Mouse (Mus musculus) MEL (cell line): Measurements from ENCODE around the gene Neu1. TPM values are rescaled to one million over a fixed set of nuclear protein-coding genes. Genes with fewer than 3 reads are reported as not detected.

Experiments used
- DNase-seq: peaks from one replicate; pipeline ENCODE4 v3.0.0; 2011; ENCODE audit warnings: low read depth, low spot score
- H3K27ac ChIP-seq: 2 replicates; pipeline ENCODE4 v1.5.1; 2012; ENCODE audit warnings: low read depth, mild to moderate bottlenecking, control low read depth, low read length, moderate library complexity; ENCODE audit not compliant: control insufficient read depth
- H3K27me3 ChIP-seq, 2 experiments: fragments of 150-350 bp in 1 of 2; sonication (generic) in 1 of 2; 2 replicates each; pipeline ENCODE4 v1.6.1; 2012; ENCODE audit warnings: low read length in 2 of 2, mild to moderate bottlenecking in 2 of 2, improper control_type of control experiment in 1 of 2, moderate library complexity in 1 of 2; ENCODE audit not compliant: insufficient read depth in 2 of 2, control insufficient read depth in 1 of 2
- H3K36me3 ChIP-seq, 2 experiments: 2 replicates each; pipeline ENCODE4 v1.6.1; 2012 to 2014; ENCODE audit warnings: low read length in 2 of 2, improper control_type of control experiment in 1 of 2, inconsistent platforms in 1 of 2, mild to moderate bottlenecking in 1 of 2; ENCODE audit not compliant: insufficient read depth in 2 of 2, control insufficient read depth in 1 of 2
- H3K4me1 ChIP-seq, 2 experiments: fragments of 150-350 bp in 1 of 2; sonication (generic) in 1 of 2; 2 replicates each; pipeline ENCODE4 v1.6.1; 2012; ENCODE audit warnings: low read length in 2 of 2, improper control_type of control experiment in 1 of 2, mild to moderate bottlenecking in 1 of 2; ENCODE audit not compliant: insufficient read depth in 2 of 2, control insufficient read depth in 1 of 2
- H3K4me3 ChIP-seq, 2 experiments: fragments of 150-350 bp in 1 of 2; sonication (generic) in 1 of 2; 2 replicates each; pipeline ENCODE4 v1.5.1; 2012; ENCODE audit warnings: low read depth in 2 of 2, low read length in 2 of 2, mild to moderate bottlenecking in 2 of 2, moderate library complexity in 2 of 2, control low read depth in 1 of 2, improper control_type of control experiment in 1 of 2; ENCODE audit not compliant: control insufficient read depth in 1 of 2, insufficient read depth in 1 of 2
- H3K79me2 ChIP-seq: 2 replicates; pipeline ENCODE4 v1.6.1; 2012; ENCODE audit warnings: mild to moderate bottlenecking, low read length, moderate library complexity; ENCODE audit not compliant: control insufficient read depth, poor library complexity, insufficient read depth
- H3K9ac ChIP-seq: 2 replicates; pipeline ENCODE4 v1.6.1; 2012; ENCODE audit warnings: low read depth, mild to moderate bottlenecking, control low read depth, low read length, moderate library complexity; ENCODE audit not compliant: control insufficient read depth, poor library complexity, severe bottlenecking
- H3K9me3 ChIP-seq: fragments of 150-350 bp; sonication (generic); replicated peaks from 2 replicates; pipeline ENCODE4 v1.6.1; 2012; ENCODE audit warnings: mild to moderate bottlenecking, low read length, improper control_type of control experiment, moderate library complexity; ENCODE audit not compliant: insufficient read depth
- BHLHE40 ChIP-seq: IDR thresholded peaks from 2 replicates; pipeline ENCODE4 v1.6.1; 2012; ENCODE audit warnings: low read depth, mild to moderate bottlenecking, inconsistent platforms, low read length, improper control_type of control experiment, borderline replicate concordance
- CHD1 ChIP-seq: IDR thresholded peaks from 2 replicates; pipeline ENCODE4 v1.6.1; 2012; ENCODE audit warnings: low read depth, mild to moderate bottlenecking, inconsistent platforms, low read length, improper control_type of control experiment
- CHD2 ChIP-seq: IDR thresholded peaks from 2 replicates; pipeline ENCODE4 v1.6.1; 2011; ENCODE audit warnings: low read length, improper control_type of control experiment
- CTCF ChIP-seq, 3 experiments: IDR thresholded peaks in 2 of 3; conservative IDR thresholded peaks in 1 of 3; 2 replicates each; pipeline ENCODE4 v1.5.1; 2011 to 2012; ENCODE audit warnings: low read length in 3 of 3, low read depth in 2 of 3, mild to moderate bottlenecking in 2 of 3, improper control_type of control experiment in 1 of 3, inconsistent platforms in 1 of 3, mixed read lengths in 1 of 3, moderate library complexity in 1 of 3; ENCODE audit not compliant: control insufficient read depth in 1 of 3, insufficient read depth in 1 of 3, poor library complexity in 1 of 3, severe bottlenecking in 1 of 3
- E2F4 ChIP-seq: IDR thresholded peaks from 2 replicates; pipeline ENCODE4 v1.6.1; 2011; ENCODE audit warnings: low read depth, low read length, improper control_type of control experiment, borderline replicate concordance
- ELF1 ChIP-seq: IDR thresholded peaks from 2 replicates; pipeline ENCODE4 v1.6.1; 2014; ENCODE audit warnings: low read depth, mild to moderate bottlenecking, inconsistent platforms, low read length, improper control_type of control experiment, moderate library complexity
- EP300 ChIP-seq, 2 experiments: IDR thresholded peaks; 2 replicates each; pipeline ENCODE4 v1.6.1; 2011; ENCODE audit warnings: improper control_type of control experiment in 2 of 2, low read length in 2 of 2, low read depth in 1 of 2, mild to moderate bottlenecking in 1 of 2
- ETS1 ChIP-seq: IDR thresholded peaks from 2 replicates; pipeline ENCODE4 v1.6.1; 2012; ENCODE audit warnings: low read depth, mild to moderate bottlenecking, inconsistent platforms, low read length, improper control_type of control experiment, moderate library complexity
- GABPA ChIP-seq: IDR thresholded peaks from 2 replicates; pipeline ENCODE4 v1.6.1; 2012; ENCODE audit warnings: low read depth, mild to moderate bottlenecking, inconsistent platforms, low read length, improper control_type of control experiment, moderate library complexity
- GATA1 ChIP-seq: IDR thresholded peaks from 2 replicates; pipeline ENCODE4 v1.6.1; 2011; ENCODE audit warnings: low read depth, low read length, improper control_type of control experiment
- HCFC1 ChIP-seq: IDR thresholded peaks from 2 replicates; pipeline ENCODE4 v1.6.1; 2012; ENCODE audit warnings: low read depth, mild to moderate bottlenecking, inconsistent platforms, low read length, improper control_type of control experiment, moderate library complexity
- JUND ChIP-seq: IDR thresholded peaks from 2 replicates; pipeline ENCODE4 v1.6.1; 2011; ENCODE audit warnings: low read depth, mild to moderate bottlenecking, improper control_type of control experiment, low read length
- MAFK ChIP-seq: IDR thresholded peaks from 2 replicates; pipeline ENCODE4 v1.6.1; 2011; ENCODE audit warnings: low read depth, mild to moderate bottlenecking, low read length, improper control_type of control experiment, borderline replicate concordance
- MAX ChIP-seq: IDR thresholded peaks from 2 replicates; pipeline ENCODE4 v1.6.1; 2011; ENCODE audit warnings: low read length, improper control_type of control experiment
- MEF2A ChIP-seq: IDR thresholded peaks from 2 replicates; pipeline ENCODE4 v1.6.1; 2014; ENCODE audit warnings: low read depth, mild to moderate bottlenecking, inconsistent platforms, low read length, improper control_type of control experiment; ENCODE audit not compliant: poor library complexity, insufficient replicate concordance, severe bottlenecking; ENCODE audit errors: extremely low read depth
- MXI1 ChIP-seq: IDR thresholded peaks from 2 replicates; pipeline ENCODE4 v1.6.1; 2011; ENCODE audit warnings: mild to moderate bottlenecking, low read depth, low read length, improper control_type of control experiment
- MYB ChIP-seq: IDR thresholded peaks from 2 replicates; pipeline ENCODE4 v1.6.1; 2011; ENCODE audit warnings: mild to moderate bottlenecking, low read depth, low read length, improper control_type of control experiment
- MYC ChIP-seq: IDR thresholded peaks from 2 replicates; pipeline ENCODE4 v1.6.1; 2011; ENCODE audit warnings: low read depth, mild to moderate bottlenecking, low read length, improper control_type of control experiment, moderate library complexity
- NRF1 ChIP-seq: IDR thresholded peaks from 2 replicates; pipeline ENCODE4 v1.6.1; 2014; ENCODE audit warnings: low read depth, mild to moderate bottlenecking, inconsistent platforms, low read length, improper control_type of control experiment, moderate library complexity; ENCODE audit not compliant: poor library complexity, insufficient read depth, severe bottlenecking
- POLR2A ChIP-seq, 2 experiments: IDR thresholded peaks; 2 replicates each; pipeline ENCODE4 v1.6.1; 2011 to 2012; ENCODE audit warnings: low read length in 2 of 2, mild to moderate bottlenecking in 2 of 2, control low read depth in 1 of 2, improper control_type of control experiment in 1 of 2, low read depth in 1 of 2, moderate library complexity in 1 of 2; ENCODE audit not compliant: control insufficient read depth in 1 of 2, insufficient read depth in 1 of 2, poor library complexity in 1 of 2
- POLR2AphosphoS2 ChIP-seq: IDR thresholded peaks from 2 replicates; pipeline ENCODE4 v1.6.1; 2011; ENCODE audit warnings: low read length, improper control_type of control experiment
- POLR2AphosphoS5 ChIP-seq: IDR thresholded peaks from 2 replicates; pipeline ENCODE4 v1.6.1; 2012; ENCODE audit warnings: low read depth, borderline replicate concordance, mild to moderate bottlenecking, inconsistent platforms, low read length, moderate library complexity, mixed read lengths
- RAD21 ChIP-seq: IDR thresholded peaks from 2 replicates; pipeline ENCODE4 v1.6.1; 2011; ENCODE audit warnings: mild to moderate bottlenecking, low read depth, low read length, improper control_type of control experiment
- SIN3A ChIP-seq: IDR thresholded peaks from 2 replicates; pipeline ENCODE4 v1.6.1; 2012; ENCODE audit warnings: low read length, improper control_type of control experiment, inconsistent platforms
- SMC3 ChIP-seq: IDR thresholded peaks from 2 replicates; pipeline ENCODE4 v1.6.1; 2011; ENCODE audit warnings: low read depth, low read length, improper control_type of control experiment
- TAL1 ChIP-seq: IDR thresholded peaks from 2 replicates; pipeline ENCODE4 v1.6.1; 2012; ENCODE audit warnings: mild to moderate bottlenecking, inconsistent platforms, low read length, moderate library complexity, mixed read lengths
- TCF12 ChIP-seq: IDR thresholded peaks from 2 replicates; pipeline ENCODE4 v1.6.1; 2014; ENCODE audit warnings: low read depth, mild to moderate bottlenecking, inconsistent platforms, low read length, improper control_type of control experiment, moderate library complexity
- UBTF ChIP-seq: IDR thresholded peaks from 2 replicates; pipeline ENCODE4 v1.6.1; 2012; ENCODE audit warnings: low read depth, mild to moderate bottlenecking, inconsistent platforms, low read length, improper control_type of control experiment, moderate library complexity, borderline replicate concordance; ENCODE audit not compliant: insufficient read depth
- USF1 ChIP-seq: IDR thresholded peaks from 2 replicates; pipeline ENCODE4 v1.6.1; 2014; ENCODE audit warnings: low read depth, mild to moderate bottlenecking, inconsistent platforms, low read length, improper control_type of control experiment, moderate library complexity
- USF2 ChIP-seq, 2 experiments: IDR thresholded peaks; 2 replicates each; pipeline ENCODE4 v1.6.1; 2011 to 2012; ENCODE audit warnings: improper control_type of control experiment in 2 of 2, low read length in 2 of 2, borderline replicate concordance in 1 of 2, inconsistent platforms in 1 of 2, low read depth in 1 of 2, mild to moderate bottlenecking in 1 of 2; ENCODE audit not compliant: insufficient read depth in 1 of 2
- ZC3H11A ChIP-seq: IDR thresholded peaks from 2 replicates; pipeline ENCODE4 v1.6.1; 2012; ENCODE audit warnings: low read depth, mild to moderate bottlenecking, inconsistent platforms, low read length, improper control_type of control experiment
- ZMIZ1 ChIP-seq: IDR thresholded peaks from 2 replicates; pipeline ENCODE4 v1.6.1; 2012; ENCODE audit warnings: low read depth, mild to moderate bottlenecking, inconsistent platforms, low read length, improper control_type of control experiment, moderate library complexity
- ZNF384 ChIP-seq: IDR thresholded peaks from 2 replicates; pipeline ENCODE4 v1.6.1; 2012; ENCODE audit warnings: low read depth, mild to moderate bottlenecking, inconsistent platforms, low read length, improper control_type of control experiment
- polyA plus RNA-seq, 2 experiments: library from polyadenylated mRNA; stranded (reverse) in 1 of 2; unstranded in 1 of 2; fragments of >175 nt in 1 of 2; fragments of >200 nt in 1 of 2; gene quantifications; 2 replicates each; pipeline versions ENCODE4 v1.2.1 to v1.2.4; 2012; ENCODE audit warnings: low replicate concordance in 2 of 2, low read depth in 1 of 2; ENCODE audit not compliant: insufficient read length in 2 of 2, insufficient read depth in 1 of 2, missing spikeins in 1 of 2
- total RNA-seq: library from RNA; depleted of rRNA; stranded (reverse); fragments of 300-350 nt; gene quantifications from 2 replicates; pipeline ENCODE4 v1.2.3, GENCODE M21; 2012

Neu1 gene
- total and polyA plus RNA-seq, 3 experiments = 6.5 to 7.9 TPM; not detected in 1

DNA sequence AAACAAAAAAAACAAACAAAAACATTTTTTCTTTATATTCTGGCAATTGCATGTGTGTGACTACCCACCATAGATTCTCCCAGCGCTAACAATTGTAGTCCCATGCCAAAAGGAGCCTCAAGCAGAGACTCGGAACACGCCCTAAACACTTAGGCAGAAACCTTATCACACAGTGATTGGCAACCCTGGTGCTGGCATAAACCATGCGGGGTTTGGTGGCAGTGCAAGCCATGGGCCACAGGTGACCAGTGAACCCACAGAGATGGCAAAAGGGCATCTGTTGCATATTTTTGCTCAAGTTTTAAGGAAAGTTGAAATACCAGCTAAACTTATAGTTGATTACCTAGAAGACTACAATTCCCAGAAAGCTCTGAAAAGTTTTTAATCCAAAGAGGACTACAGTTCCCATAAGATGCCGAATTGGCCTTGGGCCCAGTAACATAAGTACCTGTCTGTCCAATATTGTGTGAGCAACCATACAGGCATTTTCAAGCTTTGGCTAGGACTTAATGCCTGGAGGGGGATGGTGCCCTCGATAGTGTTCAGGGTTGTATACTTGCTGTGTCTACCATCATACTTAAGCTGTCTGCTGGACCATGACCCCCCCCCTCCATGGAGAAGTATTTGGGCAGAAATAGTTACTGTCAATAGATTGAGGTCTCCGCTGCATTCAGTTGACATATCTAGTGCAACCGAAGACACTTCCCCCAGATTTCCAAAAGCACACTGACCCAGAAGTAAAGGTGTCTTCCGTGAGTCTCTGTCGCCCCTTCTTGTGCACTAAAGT, 33.5 kb upstream of the Neu1 start (continued):
- TF ChIP-seq RAD21 (no peak), MAX (peak; percentile 69), GABPA (no peak), MYC (peak; percentile 40; the same call in 1 of the 2 replicates), E2F4 (no peak)

DNA sequence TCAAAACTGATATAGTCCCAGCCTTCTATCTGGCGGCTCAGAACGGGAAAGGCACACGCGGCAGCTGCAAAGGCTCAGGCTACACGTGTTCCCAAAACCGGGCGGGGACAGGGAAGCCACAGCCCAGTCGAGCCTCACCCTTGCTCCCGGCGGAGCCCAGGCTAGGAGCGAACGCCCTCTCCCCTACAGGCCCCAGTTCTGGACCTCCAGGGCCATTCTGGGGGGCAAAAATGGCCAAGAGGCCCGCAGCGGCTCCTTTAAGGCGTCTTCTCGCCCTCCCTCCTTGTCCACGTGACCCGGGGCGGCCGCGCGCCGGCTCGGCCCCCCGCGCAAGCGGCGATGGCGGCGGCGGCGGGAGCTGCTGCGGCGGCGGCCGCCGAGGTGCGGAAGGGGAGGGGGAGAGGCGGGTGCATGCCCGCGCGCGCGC, 32.9 kb upstream of the Neu1 start, which contains the start of the genes C2 and Ehmt2:
Gene C2 (minus strand): TSS at position 106 of the 427 bp plus-strand sequence.
Gene Ehmt2 (plus strand): TSS at position 310 of the 427 bp plus-strand sequence.
- H3K27ac ChIP-seq = peak within 1 kb of the TSS; percentile 90
- no peaks in the 10 kb centered on the region for H3K9me3 ChIP-seq
- peaks cover 34% of the 10 kb centered on the region for H3K79me2 ChIP-seq
- peak within 1 kb of the TSS; percentile 86 for H3K9ac ChIP-seq
- no peaks in the 10 kb centered on the region for H3K27me3 ChIP-seq
- H3K4me3 ChIP-seq = peak within 1 kb of the TSS; percentile 75 to 88
- peak; percentile 83 for DNase-seq
- H3K36me3 ChIP-seq = peaks cover 2 to 17% of the 10 kb centered on the region in 2 experiments; a peak in 3 of 4 replicates
- peaks cover 0 to 21% of the 10 kb centered on the region in 2 experiments; a peak in 3 of 4 replicates for H3K4me1 ChIP-seq
- TF ChIP-seq HCFC1 (peak; percentile 65), TAL1 (no peak), USF2 (IDR thresholded peaks at IDR 0.05; ENCODE audit: borderline replicate concordance in 1 of 2, insufficient read depth in 1 of 2, low read depth in 1 of 2, low read length in 2 of 2) (peak in 1 of 2 experiments; percentile 67; a peak in 3 of 4 replicates), BHLHE40 (no peak), MXI1 (peak; percentile 98), POLR2AphosphoS5 (no peak), NRF1 (peak; percentile 48; the same call in 1 of the 2 replicates), USF1 (peak; percentile 92), MAFK (no peak), JUND (no peak), GABPA (no peak), ETS1 (no peak), E2F4 (no peak), EP300 (IDR thresholded peaks at IDR 0.05; ENCODE audit: low read depth in 1 of 2, low read length in 2 of 2) (no peak), MYB (no peak), ZC3H11A (no peak), MEF2A (no peak), SIN3A (peak; percentile 85), TCF12 (no peak), POLR2A (IDR thresholded peaks at IDR 0.05; ENCODE audit: control insufficient read depth in 1 of 2, insufficient read depth in 1 of 2, low read depth in 1 of 2, low read length in 2 of 2, poor library complexity in 1 of 2) (peak in 1 of 2 experiments; percentile 77; a peak in 1 of 4 replicates), ELF1 (no peak), RAD21 (no peak), GATA1 (no peak), CTCF (IDR thresholded peaks at IDR 0.05 in 2 of 3, conservative IDR thresholded peaks at IDR 0.05 in 1 of 3; ENCODE audit: control insufficient read depth in 1 of 3, insufficient read depth in 1 of 3, low read depth in 2 of 3, low read length in 3 of 3, poor library complexity in 1 of 3, severe bottlenecking in 1 of 3) (no peak), ZNF384 (no peak), SMC3 (no peak), CHD2 (no peak), CHD1 (no peak), UBTF (no peak), POLR2AphosphoS2 (peak; percentile 17; the same call in 1 of the 2 replicates), ZMIZ1 (no peak)
